Mouse (Mus musculus) neural tube, embryonic 11.5 days (tissue): ENCODE measurements around the gene Dusp8. TPM values are rescaled to one million over a fixed set of nuclear protein-coding genes. Genes with fewer than 3 reads are reported as not detected.

Experiments
- ATAC-seq: fragments of 200-750 bp; cut with Nextera tagmentation; 2 replicates; pipeline ENCODE4 v1.8.0; 2017; ENCODE audit warnings: moderate number of reproducible peaks, mild to moderate bottlenecking, moderate TSS enrichment, moderate library complexity; ENCODE audit not compliant: insufficient read depth, low FRiP score, low TSS enrichment
- DNase-seq: peaks from one replicate; pipeline ENCODE4 v3.0.0-alpha.2; 2015; ENCODE audit warnings: low spot score
- H3K27ac ChIP-seq: fragments of 300-500 bp; sonication (generic); 2 replicates; pipeline ENCODE4 v1.5.1; 2014; ENCODE audit warnings: low read depth, mild to moderate bottlenecking, low read length
- H3K27me3 ChIP-seq: fragments of 300-500 bp; sonication (generic); 2 replicates; pipeline ENCODE4 v1.6.1; 2014; ENCODE audit warnings: mild to moderate bottlenecking, low read length, mixed read lengths; ENCODE audit not compliant: control insufficient read depth, insufficient read depth
- H3K36me3 ChIP-seq: fragments of 300-500 bp; sonication (generic); 2 replicates; pipeline ENCODE4 v1.6.1; 2014; ENCODE audit warnings: mild to moderate bottlenecking, low read length, moderate library complexity, mixed read lengths; ENCODE audit not compliant: control insufficient read depth, insufficient read depth
- H3K4me1 ChIP-seq: fragments of 300-500 bp; sonication (generic); 2 replicates; pipeline ENCODE4 v1.6.1; 2014; ENCODE audit warnings: low read length, mixed read lengths; ENCODE audit not compliant: control insufficient read depth, insufficient read depth
- H3K4me2 ChIP-seq: fragments of 300-500 bp; sonication (generic); 2 replicates; pipeline ENCODE4 v1.6.1; 2014; ENCODE audit warnings: low read depth, mild to moderate bottlenecking, moderate library complexity
- H3K4me3 ChIP-seq: fragments of 300-500 bp; sonication (generic); 2 replicates; pipeline ENCODE4 v1.5.1; 2014; ENCODE audit warnings: low read depth, low read length
- H3K9ac ChIP-seq: fragments of 300-500 bp; sonication (generic); 2 replicates; pipeline ENCODE4 v1.6.1; 2014; ENCODE audit warnings: mild to moderate bottlenecking, low read length
- H3K9me3 ChIP-seq: fragments of 300-500 bp; sonication (generic); 2 replicates; pipeline ENCODE4 v1.6.1; 2016; ENCODE audit warnings: low read length; ENCODE audit not compliant: control insufficient read depth
- WGBS: fragments of 180-500 bp; shearing (Covaris S2); extraction: QIAGEN DNeasy Blood & Tissue Kit; methylation state at CpG from one replicate; pipeline ENCODE4 v1.1.7; 2014; 5-methylcytosine and 5-hydroxymethylcytosine counted together
- polyA plus RNA-seq: library from polyadenylated mRNA; unstranded; fragments of >200 nt; fragmentation: Nextera tagmentation; extraction: Ambion mirVana; gene quantifications from 2 replicates; pipeline ENCODE4 v1.2.1, GENCODE M21; 2014

Dusp8 gene
- polyA plus RNA-seq, 1 experiment from 2014 or later: 27.6 TPM

- 62% methylated on average over 17 of the region's 17 CpGs for WGBS
- peak overlapping the region; percentile 15; the same call in 1 of the 2 replicates for H3K9ac ChIP-seq
- peak overlapping the region; percentile 70 for H3K27ac ChIP-seq
- peaks cover 16% of the 10 kb centered on the region; the same call in 1 of the 2 replicates for H3K27me3 ChIP-seq
- no peak for ATAC-seq
- no peak overlapping the region for H3K4me3 ChIP-seq
- peaks cover 49% of the 10 kb centered on the region for H3K4me1 ChIP-seq
- no peak overlapping the region; the same call in 1 of the 2 replicates for H3K4me2 ChIP-seq
- H3K36me3 ChIP-seq: no peaks in the 10 kb centered on the region; the same call in 1 of the 2 replicates
- DNase-seq: no peak
- H3K9me3 ChIP-seq: no peaks in the 10 kb centered on the region
Observed at GRCm38 (mm10) chr7:142089648-142090447, 5.8 kb downstream of the Dusp8 start.

GRCm38 (mm10) chr7:142088886-142089285, 6.8 kb downstream of the Dusp8 start:
- Histone ChIP-seq H3K4me2 (no peak overlapping the region), H3K9ac (peak overlapping the region; percentile 37), H3K27ac (peak overlapping the region; percentile 70), H3K36me3 (no peaks in the 10 kb centered on the region; the same call in 1 of the 2 replicates), H3K9me3 (no peaks in the 10 kb centered on the region), H3K4me1 (peaks cover 45% of the 10 kb centered on the region), H3K27me3 (peaks cover 15% of the 10 kb centered on the region; the same call in 1 of the 2 replicates), H3K4me3 (no peak overlapping the region)
- peak; percentile 87 for ATAC-seq
- WGBS: 2% methylated on average over 5 of the region's 5 CpGs
- peak; percentile 88 for DNase-seq

- no peak overlapping the region for H3K27ac ChIP-seq
- H3K4me2 ChIP-seq: no peak overlapping the region
- H3K9ac ChIP-seq: no peak overlapping the region
- ATAC-seq: no peak
- 82% methylated on average over 1 of the region's 1 CpGs for WGBS
- no peaks in the 10 kb centered on the region for H3K9me3 ChIP-seq
- peaks cover 30% of the 10 kb centered on the region for H3K4me1 ChIP-seq
- peaks cover 2% of the 10 kb centered on the region for H3K36me3 ChIP-seq
- DNase-seq: no peak
- H3K4me3 ChIP-seq: no peak overlapping the region
- H3K27me3 ChIP-seq: peaks cover 27% of the 10 kb centered on the region
Observed at GRCm38 (mm10) chr7:142087069-142087652, 8.5 kb downstream of the Dusp8 start.

- ATAC-seq: no peak
- DNase-seq: no peak
- Histone ChIP-seq H3K9me3 (no peaks in the 10 kb centered on the region), H3K4me3 (no peak overlapping the region), H3K27ac (no peak overlapping the region), H3K4me2 (no peak overlapping the region), H3K4me1 (peaks cover 22% of the 10 kb centered on the region), H3K27me3 (peaks cover 35% of the 10 kb centered on the region), H3K36me3 (peaks cover 2% of the 10 kb centered on the region), H3K9ac (no peak overlapping the region)
- WGBS: 79% methylated on average over 4 of the region's 4 CpGs
Observed at GRCm38 (mm10) chr7:142086159-142086905, 9.3 kb downstream of the Dusp8 start.

- peaks cover 2% of the 10 kb centered on the region for H3K36me3 ChIP-seq
Observed at GRCm38 (mm10) chr7:142084820-142085219, 10.8 kb downstream of the Dusp8 start.

GRCm38 (mm10) chr7:142084395-142084794, 11.2 kb downstream of the Dusp8 start:
- no peak overlapping the region for H3K4me2 ChIP-seq
- H3K4me3 ChIP-seq: no peak overlapping the region
- peaks cover 2% of the 10 kb centered on the region for H3K36me3 ChIP-seq
- H3K27ac ChIP-seq: no peak overlapping the region
- WGBS: 23% methylated on average over 5 of the region's 5 CpGs
- DNase-seq: no peak
- peaks cover 10% of the 10 kb centered on the region for H3K4me1 ChIP-seq
- H3K27me3 ChIP-seq: peaks cover 36% of the 10 kb centered on the region
- ATAC-seq: no peak
- no peak overlapping the region for H3K9ac ChIP-seq
- H3K9me3 ChIP-seq: no peaks in the 10 kb centered on the region

More at GRCm38 (mm10) chr7:142084820-142085219, 10.8 kb downstream of the Dusp8 start:
- H3K9me3 ChIP-seq: no peaks in the 10 kb centered on the region
- H3K27ac ChIP-seq: no peak overlapping the region
- H3K9ac ChIP-seq: no peak overlapping the region
- peaks cover 14% of the 10 kb centered on the region for H3K4me1 ChIP-seq
- no peak overlapping the region for H3K4me3 ChIP-seq
- no peak overlapping the region for H3K4me2 ChIP-seq
- ATAC-seq: no peak
- peaks cover 38% of the 10 kb centered on the region for H3K27me3 ChIP-seq
- no peak for DNase-seq
- 47% methylated on average over 3 of the region's 3 CpGs for WGBS

GRCm38 (mm10) chr7:142083588-142084317, 11.9 kb downstream of the Dusp8 start:
- ATAC-seq (no peak), DNase-seq (no peak)
- peaks cover 7% of the 10 kb centered on the region for H3K4me1 ChIP-seq
- peaks cover 36% of the 10 kb centered on the region for H3K27me3 ChIP-seq
- H3K4me2 ChIP-seq: no peak overlapping the region
- WGBS: 24% methylated on average over 12 of the region's 12 CpGs
- H3K36me3 ChIP-seq: peaks cover 2% of the 10 kb centered on the region
- no peaks in the 10 kb centered on the region for H3K9me3 ChIP-seq
- no peak overlapping the region for H3K27ac ChIP-seq
- H3K4me3 ChIP-seq: no peak overlapping the region
- H3K9ac ChIP-seq: no peak overlapping the region

GRCm38 (mm10) chr7:142082607-142083006, 13.0 kb downstream of the Dusp8 start:
- WGBS: 22% methylated on average over 16 of the region's 16 CpGs
- H3K36me3 ChIP-seq: peaks cover 2% of the 10 kb centered on the region

More at GRCm38 (mm10) chr7:142082607-142083006, 13.0 kb downstream of the Dusp8 start:
- H3K4me1 ChIP-seq: no peaks in the 10 kb centered on the region
- H3K9ac ChIP-seq: no peak overlapping the region
- peaks cover 36% of the 10 kb centered on the region for H3K27me3 ChIP-seq
- H3K4me3 ChIP-seq: no peak overlapping the region; the same call in 1 of the 2 replicates
- H3K27ac ChIP-seq: no peak overlapping the region
- ATAC-seq (no peak), DNase-seq (no peak)
- no peaks in the 10 kb centered on the region for H3K9me3 ChIP-seq
- no peak overlapping the region; the same call in 1 of the 2 replicates for H3K4me2 ChIP-seq
